Mouse (Mus musculus): Measurements from ENCODE around the gene 5730596B20Rik. TPM values are rescaled to one million over a fixed set of nuclear protein-coding genes. Genes with fewer than 3 reads are reported as not detected.

Gene 5730596B20Rik
- polyA plus RNA-seq, 1 experiment from 2014 or later = not detected

GRCm38 (mm10) chr6:52208072-52208867 lies 31.0 kb downstream of the 5730596B20Rik start, which contains the start of gene Hoxa6:
Gene Hoxa6 (minus strand): TSS chr6:52208722.
- Histone ChIP-seq H3K27me3 (replicated peaks; ENCODE audit: control insufficient read depth, insufficient read depth, low read length) (peaks cover 93% of the 10 kb centered on the region), H3K9me3 (ENCODE audit: control insufficient read depth, low read length) (no peaks in the 10 kb centered on the region), H3K9ac (replicated peaks; ENCODE audit: low read depth, low read length) (no peak within 1 kb of the TSS), H3K36me3 (ENCODE audit: control insufficient read depth, insufficient read depth) (no peaks in the 10 kb centered on the region), H3K27ac (ENCODE audit: low read length) (no peak within 1 kb of the TSS), H3K4me1 (replicated peaks; ENCODE audit: control insufficient read depth, insufficient read depth, low read length) (peaks cover 10% of the 10 kb centered on the region), H3K4me2 (ENCODE audit: low read length) (no peak within 1 kb of the TSS), H3K4me3 (replicated peaks; ENCODE audit: low read length) (no peak within 1 kb of the TSS)
- WGBS = 1% methylated on average over 47 of the region's 47 CpGs
- ATAC-seq = no peak

- Histone ChIP-seq H3K4me2 (ENCODE audit: low read length) (no peak overlapping the region), H3K36me3 (ENCODE audit: control insufficient read depth, insufficient read depth) (no peaks in the 10 kb centered on the region), H3K4me3 (replicated peaks; ENCODE audit: low read length) (no peak overlapping the region), H3K27me3 (replicated peaks; ENCODE audit: control insufficient read depth, insufficient read depth, low read length) (peaks cover 95% of the 10 kb centered on the region), H3K4me1 (replicated peaks; ENCODE audit: control insufficient read depth, insufficient read depth, low read length) (peaks cover 6% of the 10 kb centered on the region; the same call in 1 of the 2 replicates), H3K9me3 (ENCODE audit: control insufficient read depth, low read length) (no peaks in the 10 kb centered on the region), H3K27ac (ENCODE audit: low read length) (no peak overlapping the region), H3K9ac (replicated peaks; ENCODE audit: low read depth, low read length) (no peak overlapping the region)
- 3% methylated on average over 18 of the region's 18 CpGs for WGBS
- ATAC-seq = no peak
These were observed 31.8 kb downstream of the 5730596B20Rik start for GRCm38 (mm10) chr6:52208868-52209684.

- ATAC-seq = no peak
- Histone ChIP-seq H3K4me3 (replicated peaks; ENCODE audit: low read length) (no peak overlapping the region), H3K9me3 (ENCODE audit: control insufficient read depth, low read length) (no peaks in the 10 kb centered on the region), H3K36me3 (ENCODE audit: control insufficient read depth, insufficient read depth) (no peaks in the 10 kb centered on the region), H3K4me1 (replicated peaks; ENCODE audit: control insufficient read depth, insufficient read depth, low read length) (0 out of 2 replicates have a peak, but pooled peaks cover 2% of the 10 kb centered on the region), H3K4me2 (ENCODE audit: low read length) (no peak overlapping the region), H3K9ac (replicated peaks; ENCODE audit: low read depth, low read length) (no peak overlapping the region), H3K27ac (ENCODE audit: low read length) (no peak overlapping the region), H3K27me3 (replicated peaks; ENCODE audit: control insufficient read depth, insufficient read depth, low read length) (peaks cover 95% of the 10 kb centered on the region)
- WGBS = 5% methylated on average over 12 of the region's 12 CpGs
These were observed 32.4 kb downstream of the 5730596B20Rik start for GRCm38 (mm10) chr6:52209685-52210046.

GRCm38 (mm10) chr6:52211170-52211935 lies 34.1 kb downstream of the 5730596B20Rik start:
- H3K27ac ChIP-seq (ENCODE audit: low read length) = no peak overlapping the region
- peak; percentile 77 for ATAC-seq
- peaks cover 97% of the 10 kb centered on the region for H3K27me3 ChIP-seq (replicated peaks; ENCODE audit: control insufficient read depth, insufficient read depth, low read length)
- H3K4me1 ChIP-seq (replicated peaks; ENCODE audit: control insufficient read depth, insufficient read depth, low read length) = 0 out of 2 replicates have a peak, but pooled peaks cover 2% of the 10 kb centered on the region
- no peaks in the 10 kb centered on the region for H3K9me3 ChIP-seq (ENCODE audit: control insufficient read depth, low read length)
- no peaks in the 10 kb centered on the region for H3K36me3 ChIP-seq (ENCODE audit: control insufficient read depth, insufficient read depth)
- H3K4me3 ChIP-seq (replicated peaks; ENCODE audit: low read length) = no peak overlapping the region
- WGBS = under 1% methylated on average over 37 of the region's 37 CpGs
- H3K4me2 ChIP-seq (ENCODE audit: low read length) = no peak overlapping the region
- no peak overlapping the region for H3K9ac ChIP-seq (replicated peaks; ENCODE audit: low read depth, low read length)

GRCm38 (mm10) chr6:52211961-52212360 lies 34.7 kb downstream of the 5730596B20Rik start:
- 0 out of 2 replicates have a peak, but pooled peaks have one; percentile 36 for ATAC-seq
- Histone ChIP-seq H3K4me1 (replicated peaks; ENCODE audit: control insufficient read depth, insufficient read depth, low read length) (peaks cover 4% of the 10 kb centered on the region), H3K9me3 (ENCODE audit: control insufficient read depth, low read length) (no peaks in the 10 kb centered on the region), H3K4me2 (ENCODE audit: low read length) (no peak overlapping the region), H3K36me3 (ENCODE audit: control insufficient read depth, insufficient read depth) (no peaks in the 10 kb centered on the region), H3K27ac (ENCODE audit: low read length) (no peak overlapping the region), H3K9ac (replicated peaks; ENCODE audit: low read depth, low read length) (no peak overlapping the region), H3K27me3 (replicated peaks; ENCODE audit: control insufficient read depth, insufficient read depth, low read length) (peaks cover 96% of the 10 kb centered on the region), H3K4me3 (replicated peaks; ENCODE audit: low read length) (no peak overlapping the region)
- 3% methylated on average over 13 of the region's 13 CpGs for WGBS

- H3K36me3 ChIP-seq (ENCODE audit: control insufficient read depth, insufficient read depth) = no peaks in the 10 kb centered on the region
- peaks cover 10% of the 10 kb centered on the region for H3K4me1 ChIP-seq (replicated peaks; ENCODE audit: control insufficient read depth, insufficient read depth, low read length)
- no peaks in the 10 kb centered on the region for H3K9me3 ChIP-seq (ENCODE audit: control insufficient read depth, low read length)
- no peak for ATAC-seq
- 1% methylated on average over 22 of the region's 22 CpGs for WGBS
- no peak overlapping the region for H3K4me3 ChIP-seq (replicated peaks; ENCODE audit: low read length)
- peaks cover 96% of the 10 kb centered on the region for H3K27me3 ChIP-seq (replicated peaks; ENCODE audit: control insufficient read depth, insufficient read depth, low read length)
- H3K4me2 ChIP-seq (ENCODE audit: low read length) = no peak overlapping the region
- H3K9ac ChIP-seq (replicated peaks; ENCODE audit: low read depth, low read length) = no peak overlapping the region
- H3K27ac ChIP-seq (ENCODE audit: low read length) = no peak overlapping the region
These were observed 35.3 kb downstream of the 5730596B20Rik start for GRCm38 (mm10) chr6:52212556-52213118.

- Histone ChIP-seq H3K4me3 (replicated peaks; ENCODE audit: low read length) (no peak within 1 kb of the TSS), H3K9me3 (ENCODE audit: control insufficient read depth, low read length) (no peaks in the 10 kb centered on the region), H3K27me3 (replicated peaks; ENCODE audit: control insufficient read depth, insufficient read depth, low read length) (peaks cover 94% of the 10 kb centered on the region), H3K27ac (ENCODE audit: low read length) (no peak within 1 kb of the TSS), H3K4me2 (ENCODE audit: low read length) (no peak within 1 kb of the TSS), H3K4me1 (replicated peaks; ENCODE audit: control insufficient read depth, insufficient read depth, low read length) (peaks cover 10% of the 10 kb centered on the region), H3K36me3 (ENCODE audit: control insufficient read depth, insufficient read depth) (no peaks in the 10 kb centered on the region), H3K9ac (replicated peaks; ENCODE audit: low read depth, low read length) (no peak within 1 kb of the TSS)
- 2% methylated on average over 38 of the region's 38 CpGs for WGBS
- ATAC-seq = no peak
These were observed 36.1 kb downstream of the 5730596B20Rik start, which contains the start of the genes Hoxa3 and Gm28308 for GRCm38 (mm10) chr6:52213119-52213986. Gene Hoxa3 (minus strand): TSS chr6:52213336. Gene Gm28308 (minus strand): TSS chr6:52213339.

- no peak for ATAC-seq
- Histone ChIP-seq H3K9me3 (ENCODE audit: control insufficient read depth, low read length) (no peaks in the 10 kb centered on the region), H3K9ac (replicated peaks; ENCODE audit: low read depth, low read length) (no peak overlapping the region), H3K4me2 (ENCODE audit: low read length) (no peak overlapping the region), H3K27ac (ENCODE audit: low read length) (no peak overlapping the region), H3K4me1 (replicated peaks; ENCODE audit: control insufficient read depth, insufficient read depth, low read length) (peaks cover 10% of the 10 kb centered on the region), H3K36me3 (ENCODE audit: control insufficient read depth, insufficient read depth) (no peaks in the 10 kb centered on the region), H3K27me3 (replicated peaks; ENCODE audit: control insufficient read depth, insufficient read depth, low read length) (peaks cover 94% of the 10 kb centered on the region), H3K4me3 (replicated peaks; ENCODE audit: low read length) (no peak overlapping the region)
- 6% methylated on average over 5 of the region's 5 CpGs for WGBS
These were observed 37.0 kb downstream of the 5730596B20Rik start for GRCm38 (mm10) chr6:52214271-52214670.
